Mouse (Mus musculus): ENCODE results near the gene Hist1h2af. TPM values are rescaled to one million over a fixed set of nuclear protein-coding genes. Genes with fewer than 3 reads are reported as not detected.
"Not testable (repeated sequence)": the region's sequence is repeated elsewhere in the genome, so short reads cannot be mapped to it uniquely, and the experiment has no call there.

Gene Hist1h2af
- polyA plus RNA-seq, 1 experiment from 2014 or later = 9.5 TPM

GRCm38 (mm10) chr13:23556906-23557305 is 23.2 kb downstream of the Hist1h2af start:
- peak overlapping the region; percentile 75; the same call in 1 of the 2 replicates for H3K4me3 ChIP-seq
- DNase-seq (ENCODE audit: low spot score) = no peak
- no peaks in the 10 kb centered on the region for H3K36me3 ChIP-seq
- WGBS = 67% methylated on average over 3 of the region's 3 CpGs
- no peaks in the 10 kb centered on the region for H3K27me3 ChIP-seq (ENCODE audit: low read depth, poor library complexity, severe bottlenecking)
- H3K9me3 ChIP-seq (replicated peaks) = no peaks in the 10 kb centered on the region
- H3K27ac ChIP-seq (replicated peaks) = peak overlapping the region; percentile 98
- H3K4me1 ChIP-seq = peaks cover 33% of the 10 kb centered on the region

DNA sequence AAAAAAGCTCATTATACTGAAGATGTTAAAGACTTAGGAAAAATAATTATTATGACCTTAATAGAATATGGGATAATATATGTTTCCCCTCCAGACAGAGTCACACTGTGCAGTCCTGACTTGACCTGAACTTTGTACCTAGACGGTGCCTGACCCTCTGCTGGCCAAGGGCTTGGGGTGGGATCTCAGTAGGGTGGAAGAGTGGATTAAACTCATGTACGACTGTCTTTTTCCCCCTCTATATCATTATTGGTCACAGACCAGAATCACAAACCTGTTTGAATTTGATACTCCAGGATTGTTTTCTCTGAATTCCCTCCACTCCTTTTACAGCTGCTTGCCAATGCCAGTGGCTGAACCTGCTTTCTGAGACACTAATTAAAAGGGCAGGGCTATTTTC is 27.0 kb downstream of the Hist1h2af start:
- H3K4me3 ChIP-seq = peak overlapping the region; percentile 30; the same call in 1 of the 2 replicates
- not testable (repeated sequence) for H3K27me3 ChIP-seq (ENCODE audit: low read depth, poor library complexity, severe bottlenecking); DNase-seq (ENCODE audit: low spot score); H3K36me3 ChIP-seq; H3K9me3 ChIP-seq (replicated peaks)
- H3K4me1 ChIP-seq = peaks cover 11% of the 10 kb centered on the region
- WGBS = 22% methylated on average over 2 of the region's 2 CpGs
- H3K27ac ChIP-seq (replicated peaks) = peak overlapping the region; percentile 73

DNA sequence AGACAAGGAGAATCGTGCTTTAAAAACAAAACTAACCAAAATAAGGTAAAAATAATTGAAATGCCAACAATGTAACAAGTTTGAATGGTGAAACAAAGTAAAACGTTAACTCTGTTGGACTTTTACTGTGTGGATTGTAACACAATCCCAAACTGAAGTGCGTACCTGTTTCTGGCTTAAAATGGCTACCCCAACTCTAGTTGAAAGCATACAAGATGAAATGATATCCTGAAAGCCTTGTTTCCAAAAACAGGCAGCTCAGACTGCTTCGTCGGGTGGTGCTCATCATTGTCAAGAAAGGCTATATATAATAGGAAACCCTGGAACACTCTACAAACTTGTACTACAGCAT is 27.8 kb downstream of the Hist1h2af start:
- Histone ChIP-seq H3K4me3 (peak overlapping the region; percentile 52), H3K27ac (replicated peaks) (peak overlapping the region; percentile 97)
- DNase-seq (ENCODE audit: low spot score); H3K27me3 ChIP-seq (ENCODE audit: low read depth, poor library complexity, severe bottlenecking); H3K9me3 ChIP-seq (replicated peaks); H3K36me3 ChIP-seq; H3K4me1 ChIP-seq: not testable (repeated sequence)
- WGBS = 0% methylated on average over 2 of the region's 5 CpGs

DNA sequence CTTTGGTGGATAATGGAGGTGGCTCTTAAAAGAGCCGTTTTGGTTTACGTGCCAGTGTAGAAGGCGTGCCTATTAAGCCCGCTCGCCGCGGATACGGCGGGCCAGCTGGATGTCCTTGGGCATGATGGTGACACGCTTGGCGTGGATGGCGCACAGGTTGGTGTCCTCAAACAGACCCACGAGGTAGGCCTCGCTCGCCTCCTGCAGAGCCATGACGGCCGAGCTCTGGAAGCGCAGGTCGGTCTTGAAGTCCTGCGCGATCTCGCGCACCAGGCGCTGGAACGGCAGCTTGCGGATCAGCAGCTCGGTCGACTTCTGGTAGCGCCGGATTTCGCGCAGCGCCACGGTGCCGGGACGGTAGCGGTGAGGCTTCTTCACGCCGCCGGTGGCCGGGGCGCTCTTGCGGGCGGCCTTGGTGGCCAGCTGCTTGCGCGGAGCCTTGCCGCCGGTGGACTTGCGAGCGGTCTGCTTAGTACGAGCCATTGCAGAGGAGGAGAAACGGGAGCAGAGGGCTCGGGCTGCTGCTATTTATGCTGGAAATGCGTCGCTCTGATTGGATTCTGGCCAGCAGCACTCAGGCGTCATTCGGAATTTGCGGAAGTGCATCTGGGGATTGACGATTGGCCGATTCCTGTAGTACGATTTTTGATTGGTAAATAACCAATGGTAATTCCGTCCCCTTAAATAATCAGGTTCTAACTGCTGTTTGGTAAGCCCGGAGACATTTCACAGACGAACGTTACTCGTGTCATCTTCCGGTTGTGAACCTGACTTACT is 28.4 kb downstream of the Hist1h2af start, which contains the start of gene Hist1h3e:
TSS of gene Hist1h3e (minus strand) at position 487 of the 777 bp plus-strand sequence.
- under 1% methylated on average over 62 of the region's 67 CpGs for WGBS
- H3K4me1 ChIP-seq; H3K27me3 ChIP-seq (ENCODE audit: low read depth, poor library complexity, severe bottlenecking); H3K9me3 ChIP-seq (replicated peaks); H3K36me3 ChIP-seq: not testable (repeated sequence)
- DNase-seq (ENCODE audit: low spot score) = peak; percentile 94
- Histone ChIP-seq H3K4me3 (peak within 1 kb of the TSS; percentile 52), H3K27ac (replicated peaks) (peak within 1 kb of the TSS; percentile 97)

GRCm38 (mm10) chr13:23562699-23563462 is 29.2 kb downstream of the Hist1h2af start:
- Histone ChIP-seq H3K27ac (replicated peaks) (peak overlapping the region; percentile 97), H3K4me1 (peaks cover 3% of the 10 kb centered on the region), H3K27me3 (ENCODE audit: low read depth, poor library complexity, severe bottlenecking) (no peaks in the 10 kb centered on the region), H3K36me3 (no peaks in the 10 kb centered on the region), H3K4me3 (peak overlapping the region; percentile 52), H3K9me3 (replicated peaks) (no peaks in the 10 kb centered on the region)
- WGBS = 4% methylated on average over 18 of the region's 18 CpGs
- DNase-seq (ENCODE audit: low spot score) = peak; percentile 49

DNA sequence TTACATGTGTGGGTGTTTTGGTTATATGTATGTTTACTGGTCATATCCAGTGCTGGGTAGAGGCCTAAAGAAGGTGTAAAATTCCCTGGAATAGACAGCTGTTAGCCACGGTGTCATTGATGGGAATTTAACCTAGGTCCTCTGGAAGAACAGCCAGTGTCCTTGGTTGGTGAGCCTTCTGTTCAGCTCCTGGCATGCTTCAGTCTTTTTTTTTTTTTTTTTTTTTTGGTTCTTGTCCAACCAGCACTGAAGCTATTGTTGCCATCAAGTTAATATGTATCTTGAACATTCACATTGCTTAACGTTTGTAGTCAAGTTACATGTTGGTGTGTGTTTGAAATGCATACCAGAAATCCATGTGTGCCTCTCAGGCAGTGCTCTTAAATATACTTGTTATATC is 30.8 kb downstream of the Hist1h2af start:
- no peak for DNase-seq (ENCODE audit: low spot score)
- H3K9me3 ChIP-seq (replicated peaks) = no peaks in the 10 kb centered on the region
- H3K36me3 ChIP-seq = no peaks in the 10 kb centered on the region
- H3K27ac ChIP-seq (replicated peaks) = peak overlapping the region; percentile 97
- H3K27me3 ChIP-seq (ENCODE audit: low read depth, poor library complexity, severe bottlenecking) = no peaks in the 10 kb centered on the region
- peaks cover 4% of the 10 kb centered on the region for H3K4me1 ChIP-seq
- 92% methylated on average over 2 of the region's 2 CpGs for WGBS
- H3K4me3 ChIP-seq = no peak overlapping the region

- 2% methylated on average over 28 of the region's 41 CpGs for WGBS
- H3K9me3 ChIP-seq (replicated peaks); H3K27me3 ChIP-seq (ENCODE audit: low read depth, poor library complexity, severe bottlenecking); H3K36me3 ChIP-seq; DNase-seq (ENCODE audit: low spot score): not testable (repeated sequence)
- H3K27ac ChIP-seq (replicated peaks) = peak overlapping the region; percentile 97
- peak overlapping the region; percentile 57 for H3K4me3 ChIP-seq
- peaks cover 29% of the 10 kb centered on the region for H3K4me1 ChIP-seq
These were observed 36.7 kb downstream of the Hist1h2af start for GRCm38 (mm10) chr13:23570261-23571021.

GRCm38 (mm10) chr13:23571022-23571503 is 37.4 kb downstream of the Hist1h2af start, which contains the start of the genes Hist1h2ae and Hist1h2bg:
Gene Hist1h2ae, minus strand, starts transcription at chr13:23571220.
Gene Hist1h2bg, plus strand, starts transcription at chr13:23571396.
- no peaks in the 10 kb centered on the region for H3K9me3 ChIP-seq (replicated peaks)
- under 1% methylated on average over 18 of the region's 18 CpGs for WGBS
- H3K27ac ChIP-seq (replicated peaks) = peak within 1 kb of the TSS; percentile 97
- H3K27me3 ChIP-seq (ENCODE audit: low read depth, poor library complexity, severe bottlenecking) = no peaks in the 10 kb centered on the region
- peak; percentile 75 for DNase-seq (ENCODE audit: low spot score)
- peaks cover 31% of the 10 kb centered on the region for H3K4me1 ChIP-seq
- H3K36me3 ChIP-seq = no peaks in the 10 kb centered on the region
- peak within 1 kb of the TSS; percentile 57 for H3K4me3 ChIP-seq

DNA sequence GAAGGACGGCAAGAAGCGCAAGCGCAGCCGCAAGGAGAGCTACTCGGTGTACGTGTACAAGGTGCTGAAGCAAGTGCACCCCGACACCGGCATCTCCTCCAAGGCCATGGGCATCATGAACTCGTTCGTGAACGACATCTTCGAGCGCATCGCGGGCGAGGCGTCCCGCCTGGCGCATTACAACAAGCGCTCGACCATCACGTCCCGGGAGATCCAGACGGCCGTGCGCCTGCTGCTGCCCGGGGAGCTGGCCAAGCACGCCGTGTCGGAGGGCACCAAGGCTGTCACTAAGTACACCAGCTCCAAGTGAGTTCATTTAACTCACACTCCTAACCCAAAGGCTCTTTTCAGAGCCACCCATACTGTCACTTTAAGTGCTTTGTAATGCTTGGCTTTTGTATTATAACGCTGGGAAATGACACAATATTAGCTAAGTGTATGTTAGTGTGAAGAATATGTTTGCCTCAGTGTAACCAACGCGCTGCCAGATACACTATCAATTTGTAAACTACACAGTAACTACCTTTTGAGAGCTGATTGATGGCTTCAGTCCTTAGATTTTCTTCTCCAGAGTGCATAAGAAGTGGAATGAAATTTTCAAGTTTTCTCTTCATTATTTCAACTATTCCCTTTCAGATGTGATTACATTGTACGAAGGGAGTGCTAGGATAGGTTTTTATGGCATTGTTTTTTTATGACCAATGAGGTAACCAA is 38.0 kb downstream of the Hist1h2af start:
- under 1% methylated on average over 14 of the region's 34 CpGs for WGBS
- peak overlapping the region; percentile 97 for H3K27ac ChIP-seq (replicated peaks)
- peak overlapping the region; percentile 57 for H3K4me3 ChIP-seq
- H3K9me3 ChIP-seq (replicated peaks); H3K36me3 ChIP-seq; DNase-seq (ENCODE audit: low spot score); H3K27me3 ChIP-seq (ENCODE audit: low read depth, poor library complexity, severe bottlenecking): not testable (repeated sequence)
- H3K4me1 ChIP-seq = peaks cover 37% of the 10 kb centered on the region

GRCm38 (mm10) chr13:23572218-23573033 is 38.7 kb downstream of the Hist1h2af start:
- peak overlapping the region; percentile 97 for H3K27ac ChIP-seq (replicated peaks)
- H3K4me1 ChIP-seq = peaks cover 44% of the 10 kb centered on the region
- no peak for DNase-seq (ENCODE audit: low spot score)
- no peaks in the 10 kb centered on the region for H3K9me3 ChIP-seq (replicated peaks)
- peak overlapping the region; percentile 57 for H3K4me3 ChIP-seq
- no peaks in the 10 kb centered on the region for H3K36me3 ChIP-seq
- 33% methylated on average over 2 of the region's 2 CpGs for WGBS
- H3K27me3 ChIP-seq (ENCODE audit: low read depth, poor library complexity, severe bottlenecking) = no peaks in the 10 kb centered on the region
